Mouse (Mus musculus): ENCODE measurements around the gene Elavl3. TPM values are rescaled to one million over a fixed set of nuclear protein-coding genes. Genes with fewer than 3 reads are reported as not detected.

Gene Elavl3
- polyA plus RNA-seq, 1 experiment from 2014 or later: 0.12 TPM

- no peak for ATAC-seq (ENCODE audit: insufficient read depth)
- no peak for TF ChIP-seq CTCF (IDR thresholded peaks at IDR 0.05; ENCODE audit: low read depth)
- Histone ChIP-seq H3K4me2 (no peak overlapping the region), H3K4me3 (ENCODE audit: low read depth, low read length) (no peak overlapping the region), H3K27me3 (ENCODE audit: insufficient read depth, low read length) (peaks cover 11% of the 10 kb centered on the region), H3K9ac (no peak overlapping the region), H3K27ac (ENCODE audit: low read depth) (no peak overlapping the region), H3K36me3 (ENCODE audit: insufficient read depth) (no peaks in the 10 kb centered on the region), H3K9me3 (ENCODE audit: low read depth, low read length) (no peaks in the 10 kb centered on the region), H3K4me1 (ENCODE audit: insufficient read depth) (no peaks in the 10 kb centered on the region)
- DNase-seq: no peak
- WGBS: 70% methylated on average over 3 of the region's 3 CpGs
Observed at GRCm38 (mm10) chr9:21996178-21996867, 55.5 kb downstream of the Elavl3 start.

- Histone ChIP-seq H3K27me3 (ENCODE audit: insufficient read depth, low read length) (peaks cover 52% of the 10 kb centered on the region), H3K4me2 (no peak overlapping the region), H3K36me3 (ENCODE audit: insufficient read depth) (no peaks in the 10 kb centered on the region), H3K9me3 (ENCODE audit: low read depth, low read length) (no peaks in the 10 kb centered on the region), H3K4me3 (ENCODE audit: low read depth, low read length) (no peak overlapping the region), H3K27ac (ENCODE audit: low read depth) (no peak overlapping the region), H3K9ac (no peak overlapping the region), H3K4me1 (ENCODE audit: insufficient read depth) (peaks cover 6% of the 10 kb centered on the region; the same call in 1 of the 2 replicates)
- ATAC-seq (ENCODE audit: insufficient read depth) (no peak), DNase-seq (no peak)
- no peak for TF ChIP-seq CTCF (IDR thresholded peaks at IDR 0.05; ENCODE audit: low read depth)
- 68% methylated on average over 4 of the region's 4 CpGs for WGBS
Observed at GRCm38 (mm10) chr9:21992227-21992626, 59.6 kb downstream of the Elavl3 start.

GRCm38 (mm10) chr9:21989230-21990110 lies 62.4 kb downstream of the Elavl3 start, which contains the start of gene Rgl3:
Gene Rgl3 (minus strand): TSS chr9:21989446.
- H3K27me3 ChIP-seq (ENCODE audit: insufficient read depth, low read length): peaks cover 71% of the 10 kb centered on the region
- ATAC-seq (ENCODE audit: insufficient read depth): 0 out of 2 replicates have a peak, but pooled peaks have one; percentile 52
- WGBS: under 1% methylated on average over 42 of the region's 42 CpGs
- peak within 1 kb of the TSS; percentile 81 for H3K4me2 ChIP-seq
- DNase-seq: peak; percentile 50
- H3K9me3 ChIP-seq (ENCODE audit: low read depth, low read length): no peaks in the 10 kb centered on the region
- H3K36me3 ChIP-seq (ENCODE audit: insufficient read depth): no peaks in the 10 kb centered on the region
- H3K27ac ChIP-seq (ENCODE audit: low read depth): no peak within 1 kb of the TSS
- TF ChIP-seq CTCF (IDR thresholded peaks at IDR 0.05; ENCODE audit: low read depth): no peak; the same call in 1 of the 2 replicates
- H3K4me3 ChIP-seq (ENCODE audit: low read depth, low read length): peak within 1 kb of the TSS; percentile 50
- H3K4me1 ChIP-seq (ENCODE audit: insufficient read depth): peaks cover 6% of the 10 kb centered on the region; the same call in 1 of the 2 replicates
- H3K9ac ChIP-seq: peak within 1 kb of the TSS; percentile 36

- peak; percentile 13; the same call in 1 of the 2 replicates for TF ChIP-seq CTCF (IDR thresholded peaks at IDR 0.05; ENCODE audit: low read depth)
- DNase-seq: peak; percentile 32
- Histone ChIP-seq H3K4me1 (ENCODE audit: insufficient read depth) (peaks cover 6% of the 10 kb centered on the region; the same call in 1 of the 2 replicates), H3K36me3 (ENCODE audit: insufficient read depth) (no peaks in the 10 kb centered on the region), H3K9ac (peak overlapping the region; percentile 36), H3K9me3 (ENCODE audit: low read depth, low read length) (no peaks in the 10 kb centered on the region), H3K27me3 (ENCODE audit: insufficient read depth, low read length) (peaks cover 71% of the 10 kb centered on the region), H3K4me3 (ENCODE audit: low read depth, low read length) (peak overlapping the region; percentile 50), H3K27ac (ENCODE audit: low read depth) (no peak overlapping the region), H3K4me2 (peak overlapping the region; percentile 81)
- 0 out of 2 replicates have a peak, but pooled peaks have one; percentile 53 for ATAC-seq (ENCODE audit: insufficient read depth)
- WGBS: under 1% methylated on average over 32 of the region's 32 CpGs
Observed at GRCm38 (mm10) chr9:21988421-21989101, 63.3 kb downstream of the Elavl3 start.

GRCm38 (mm10) chr9:21987592-21988342 lies 64.1 kb downstream of the Elavl3 start:
- peaks cover 71% of the 10 kb centered on the region for H3K27me3 ChIP-seq (ENCODE audit: insufficient read depth, low read length)
- no peak overlapping the region for H3K9ac ChIP-seq
- no peak for ATAC-seq (ENCODE audit: insufficient read depth)
- no peaks in the 10 kb centered on the region for H3K36me3 ChIP-seq (ENCODE audit: insufficient read depth)
- H3K4me2 ChIP-seq: peak overlapping the region; percentile 81
- DNase-seq: no peak
- H3K4me1 ChIP-seq (ENCODE audit: insufficient read depth): peaks cover 6% of the 10 kb centered on the region; the same call in 1 of the 2 replicates
- peak overlapping the region; percentile 50 for H3K4me3 ChIP-seq (ENCODE audit: low read depth, low read length)
- 9% methylated on average over 36 of the region's 36 CpGs for WGBS
- H3K27ac ChIP-seq (ENCODE audit: low read depth): no peak overlapping the region
- no peak for TF ChIP-seq CTCF (IDR thresholded peaks at IDR 0.05; ENCODE audit: low read depth)
- no peaks in the 10 kb centered on the region for H3K9me3 ChIP-seq (ENCODE audit: low read depth, low read length)

GRCm38 (mm10) chr9:21983911-21984310 lies 67.9 kb downstream of the Elavl3 start:
- Histone ChIP-seq H3K4me2 (no peak overlapping the region), H3K36me3 (ENCODE audit: insufficient read depth) (no peaks in the 10 kb centered on the region), H3K9ac (no peak overlapping the region), H3K27me3 (ENCODE audit: insufficient read depth, low read length) (peaks cover 36% of the 10 kb centered on the region), H3K4me3 (ENCODE audit: low read depth, low read length) (no peak overlapping the region), H3K27ac (ENCODE audit: low read depth) (no peak overlapping the region), H3K9me3 (ENCODE audit: low read depth, low read length) (no peaks in the 10 kb centered on the region), H3K4me1 (ENCODE audit: insufficient read depth) (no peaks in the 10 kb centered on the region; the same call in 1 of the 2 replicates)
- ATAC-seq (ENCODE audit: insufficient read depth) (no peak), DNase-seq (no peak)
- 28% methylated on average over 3 of the region's 3 CpGs for WGBS
- TF ChIP-seq CTCF (IDR thresholded peaks at IDR 0.05; ENCODE audit: low read depth): no peak
